Mouse (Mus musculus) thymus, adult 2 months (tissue): ENCODE data around the gene Pkp1. TPM values are rescaled to one million over a fixed set of nuclear protein-coding genes. Genes with fewer than 3 reads are reported as not detected.

Source experiments
- DNase-seq: peaks from one replicate; pipeline ENCODE4 v3.0.0; 2021
- H3K27ac ChIP-seq: fragments of 200-500 bp; 2 replicates; pipeline ENCODE4 v1.5.1; 2012; ENCODE audit warnings: low read length, control low read depth; ENCODE audit not compliant: control insufficient read depth, insufficient read depth
- H3K27me3 ChIP-seq: fragments of 200-500 bp; 2 replicates; pipeline ENCODE4 v1.6.1; 2012; ENCODE audit warnings: mild to moderate bottlenecking, low read length, moderate library complexity, mixed read lengths; ENCODE audit not compliant: control insufficient read depth, insufficient read depth
- H3K36me3 ChIP-seq: fragments of 200-500 bp; 2 replicates; pipeline ENCODE4 v1.6.1; 2012; ENCODE audit warnings: mild to moderate bottlenecking, low read length, moderate library complexity; ENCODE audit not compliant: control insufficient read depth, insufficient read depth
- H3K4me1 ChIP-seq: fragments of 200-500 bp; replicated peaks from 2 replicates; pipeline ENCODE4 v1.6.1; 2012; ENCODE audit warnings: low read length; ENCODE audit not compliant: control insufficient read depth, insufficient read depth
- H3K4me3 ChIP-seq: fragments of 200-500 bp; 2 replicates; pipeline ENCODE4 v1.5.1; 2012; ENCODE audit warnings: mild to moderate bottlenecking, low read length, control low read depth, moderate library complexity; ENCODE audit not compliant: control insufficient read depth, insufficient read depth
- CTCF ChIP-seq: fragments of 200-500 bp; IDR thresholded peaks from 2 replicates; pipeline ENCODE4 v1.5.1; 2012; ENCODE audit warnings: mild to moderate bottlenecking, control low read depth, low read length, moderate library complexity, borderline replicate concordance; ENCODE audit not compliant: control insufficient read depth, poor library complexity, insufficient read depth; ENCODE audit errors: extremely low read depth
- POLR2A ChIP-seq: fragments of 200-500 bp; IDR thresholded peaks from 2 replicates; pipeline ENCODE4 v1.6.1; 2012; ENCODE audit warnings: mild to moderate bottlenecking, low read length, control low read depth, moderate library complexity; ENCODE audit not compliant: control insufficient read depth, poor library complexity, insufficient read depth; ENCODE audit errors: extremely low read depth
- WGBS: fragments of 180-500 bp; shearing (Covaris S2); methylation state at CpG from one replicate; pipeline ENCODE4 v1.1.7; 2018; 5-methylcytosine and 5-hydroxymethylcytosine counted together
- polyA plus RNA-seq: library from polyadenylated mRNA; depleted of rRNA; stranded (reverse); fragments of >200 nt; gene quantifications from 2 replicates; pipeline ENCODE4 v1.2.3, GENCODE M21; 2012

Gene Pkp1
- polyA plus RNA-seq, 1 experiment = 30.1 TPM

DNA sequence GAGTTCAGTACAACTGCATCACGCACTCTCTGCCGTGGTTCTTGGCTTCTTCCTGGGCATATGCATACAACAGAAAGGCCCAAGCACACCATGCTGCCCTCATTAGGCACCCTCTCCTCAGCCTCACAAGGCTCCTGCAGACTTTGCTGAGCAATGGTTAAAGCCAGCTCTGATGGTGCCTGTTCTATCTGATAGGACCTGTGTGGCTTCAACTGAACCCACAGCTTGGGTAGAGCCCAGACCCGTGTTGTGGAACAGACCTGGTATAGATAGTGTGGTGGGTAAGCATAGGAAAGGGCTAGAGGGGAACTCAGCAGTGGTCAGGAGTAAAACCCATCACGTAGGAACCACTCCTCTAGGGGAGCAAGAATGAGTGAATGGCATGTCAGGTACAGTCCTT lies 5.3 kb downstream of the Pkp1 start:
- TF ChIP-seq CTCF (no peak), POLR2A (no peak)
- Histone ChIP-seq H3K27me3 (no peaks in the 10 kb centered on the region; the same call in 1 of the 2 replicates), H3K4me3 (no peak overlapping the region), H3K36me3 (no peaks in the 10 kb centered on the region), H3K4me1 (no peaks in the 10 kb centered on the region), H3K27ac (no peak overlapping the region)
- DNase-seq = no peak
- 74% methylated on average over 4 of the region's 4 CpGs for WGBS

- H3K27ac ChIP-seq = no peak overlapping the region
- TF ChIP-seq POLR2A (no peak), CTCF (no peak)
- H3K4me1 ChIP-seq = no peaks in the 10 kb centered on the region
- H3K4me3 ChIP-seq = no peak overlapping the region
- 16% methylated on average over 6 of the region's 6 CpGs for WGBS
- no peak for DNase-seq
- H3K36me3 ChIP-seq = no peaks in the 10 kb centered on the region
- H3K27me3 ChIP-seq = no peaks in the 10 kb centered on the region
Observed at GRCm38 (mm10) chr1:135909381-135909780, 9.6 kb downstream of the Pkp1 start.

DNA sequence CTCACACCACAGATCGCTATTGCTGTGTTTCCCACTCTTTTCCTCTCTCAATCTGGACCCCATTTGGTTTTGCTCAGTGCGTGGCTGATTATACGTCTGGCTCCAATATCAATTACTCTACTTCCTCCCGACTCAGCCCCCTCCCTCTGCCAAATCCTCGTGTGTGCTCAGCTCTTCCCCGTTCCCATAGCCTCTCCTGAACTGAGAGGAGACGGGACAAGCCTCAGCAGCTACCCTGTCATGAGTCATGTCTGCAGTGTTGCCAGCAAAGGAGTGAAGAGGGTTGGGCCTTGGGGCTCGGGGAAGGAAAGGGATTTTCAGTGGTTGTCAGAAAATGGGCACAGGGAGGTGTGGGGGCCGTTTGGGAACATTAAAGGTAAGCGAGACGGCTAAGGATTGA lies 12.3 kb downstream of the Pkp1 start:
- DNase-seq = no peak
- Histone ChIP-seq H3K36me3 (no peaks in the 10 kb centered on the region), H3K4me3 (no peak overlapping the region), H3K4me1 (no peaks in the 10 kb centered on the region), H3K27ac (no peak overlapping the region), H3K27me3 (no peaks in the 10 kb centered on the region)
- TF ChIP-seq CTCF (no peak), POLR2A (no peak)
- WGBS = 74% methylated on average over 11 of the region's 11 CpGs

DNA sequence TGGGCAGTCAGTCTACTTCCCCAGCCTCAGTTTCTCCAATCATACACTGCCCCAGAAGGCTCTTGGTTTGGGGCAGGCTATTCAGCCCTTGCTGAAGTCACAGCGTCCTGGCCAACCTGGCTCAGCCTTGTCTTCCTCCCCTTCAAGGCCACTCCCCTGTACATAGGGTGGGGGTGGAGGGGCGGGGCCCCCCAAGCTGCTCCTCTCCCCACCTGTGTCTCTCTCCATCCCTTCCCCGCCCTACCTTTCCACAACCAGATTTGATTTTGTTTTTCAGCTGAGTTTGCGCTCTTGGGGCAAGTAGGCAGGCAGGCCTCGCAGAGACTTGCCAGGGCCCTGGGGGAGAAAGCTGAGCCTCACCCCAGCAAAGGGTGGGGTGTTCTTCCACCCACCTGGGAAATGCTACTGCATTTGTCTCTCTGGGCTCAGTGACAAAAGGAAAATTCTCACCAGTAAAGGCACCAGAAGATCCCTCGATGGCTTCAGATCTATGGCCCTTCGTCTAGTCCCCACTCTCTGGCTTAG lies 19.0 kb downstream of the Pkp1 start:
- DNase-seq = no peak
- Histone ChIP-seq H3K27ac (no peak overlapping the region), H3K36me3 (no peaks in the 10 kb centered on the region), H3K27me3 (0 out of 2 replicates have a peak, but pooled peaks cover 2% of the 10 kb centered on the region), H3K4me1 (no peaks in the 10 kb centered on the region), H3K4me3 (no peak overlapping the region)
- WGBS = 74% methylated on average over 7 of the region's 7 CpGs
- TF ChIP-seq POLR2A (no peak), CTCF (no peak)

DNA sequence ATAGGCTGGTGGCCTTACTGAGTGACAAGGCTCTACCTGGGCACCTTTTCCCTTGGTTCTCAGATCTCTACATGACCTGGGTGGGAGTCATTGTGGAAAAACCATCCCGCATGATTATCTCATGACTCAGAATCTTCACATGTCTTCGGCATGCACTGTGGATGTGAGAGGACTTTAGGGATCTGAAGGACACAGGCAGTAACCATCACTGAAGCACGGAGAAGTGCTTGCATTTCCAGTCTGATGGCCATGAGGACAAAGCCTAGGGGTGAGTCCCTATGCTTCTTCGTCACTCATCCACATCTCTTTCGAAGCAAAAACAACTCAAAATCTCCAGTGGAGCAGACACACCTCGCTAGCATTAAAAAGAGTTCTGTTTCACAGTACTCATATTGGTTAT lies 19.7 kb downstream of the Pkp1 start:
- Histone ChIP-seq H3K27ac (no peak overlapping the region), H3K4me1 (no peaks in the 10 kb centered on the region), H3K4me3 (no peak overlapping the region), H3K36me3 (no peaks in the 10 kb centered on the region), H3K27me3 (0 out of 2 replicates have a peak, but pooled peaks cover 2% of the 10 kb centered on the region)
- no peak for DNase-seq
- TF ChIP-seq CTCF (no peak), POLR2A (no peak)
- 92% methylated on average over 6 of the region's 6 CpGs for WGBS

DNA sequence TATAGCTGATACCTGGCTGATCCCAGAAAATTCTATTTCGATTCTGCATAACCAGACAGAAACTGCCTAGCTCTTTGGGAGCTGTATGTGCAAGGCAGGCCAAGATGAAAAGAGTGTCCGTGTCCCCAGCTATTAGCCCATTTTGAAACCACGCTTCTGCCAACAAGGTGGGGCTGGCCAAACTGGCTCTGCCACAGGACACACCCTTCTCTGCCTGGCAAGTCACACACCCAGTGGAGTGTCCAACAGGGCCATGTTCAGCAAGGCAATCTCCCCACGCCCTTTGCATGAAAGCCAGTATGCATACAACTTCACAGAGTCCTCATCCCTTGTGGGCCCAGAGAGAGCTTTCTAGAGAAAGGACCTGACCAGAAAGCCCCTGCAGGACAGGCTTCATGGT lies 23.6 kb downstream of the Pkp1 start:
- H3K27me3 ChIP-seq = no peaks in the 10 kb centered on the region
- H3K4me3 ChIP-seq = no peak overlapping the region
- H3K36me3 ChIP-seq = no peaks in the 10 kb centered on the region
- no peak for DNase-seq
- TF ChIP-seq POLR2A = no peak
- no peak for TF ChIP-seq CTCF
- 90% methylated on average over 4 of the region's 4 CpGs for WGBS
- no peaks in the 10 kb centered on the region for H3K4me1 ChIP-seq
- H3K27ac ChIP-seq = no peak overlapping the region

GRCm38 (mm10) chr1:135893377-135893776 lies 25.6 kb downstream of the Pkp1 start:
- H3K36me3 ChIP-seq = no peaks in the 10 kb centered on the region
- no peak overlapping the region for H3K4me3 ChIP-seq
- no peaks in the 10 kb centered on the region for H3K27me3 ChIP-seq
- no peak overlapping the region for H3K27ac ChIP-seq
- TF ChIP-seq CTCF (no peak), POLR2A (no peak)
- H3K4me1 ChIP-seq = no peaks in the 10 kb centered on the region
- DNase-seq = no peak
- 68% methylated on average over 3 of the region's 3 CpGs for WGBS
